Mouse (Mus musculus) G1E (cell line): ENCODE measurements at regions not wholly inside any gene's neighbourhood (a gene's known extent, or its start where the extent isn't known, plus 50 kb on each side); places are given as distances from the start of the nearest gene placed in this dataset.

Experiments
- CTCF ChIP-seq: IDR thresholded peaks from 2 replicates; pipeline ENCODE4 v1.5.1; 2012; ENCODE audit warnings: low read depth, low read length, inconsistent platforms, mixed read lengths
- GATA1 ChIP-seq: IDR thresholded peaks from 2 replicates; pipeline ENCODE4 v1.6.1; 2012; ENCODE audit warnings: borderline replicate concordance, low read length, inconsistent platforms, mixed read lengths
- GATA2 ChIP-seq: IDR thresholded peaks from 2 replicates; pipeline ENCODE4 v1.6.1; 2012; ENCODE audit warnings: low read depth, low read length, inconsistent platforms, borderline replicate concordance
- POLR2AphosphoS5 ChIP-seq: IDR thresholded peaks from 2 replicates; pipeline ENCODE4 v1.6.1; 2012; ENCODE audit warnings: low read depth, low read length, inconsistent platforms; ENCODE audit not compliant: insufficient replicate concordance
- TAL1 ChIP-seq: conservative IDR thresholded peaks from 2 replicates; pipeline ENCODE4 v1.6.1; 2012; ENCODE audit warnings: low read depth, low read length, inconsistent platforms, mixed read lengths

DNA sequence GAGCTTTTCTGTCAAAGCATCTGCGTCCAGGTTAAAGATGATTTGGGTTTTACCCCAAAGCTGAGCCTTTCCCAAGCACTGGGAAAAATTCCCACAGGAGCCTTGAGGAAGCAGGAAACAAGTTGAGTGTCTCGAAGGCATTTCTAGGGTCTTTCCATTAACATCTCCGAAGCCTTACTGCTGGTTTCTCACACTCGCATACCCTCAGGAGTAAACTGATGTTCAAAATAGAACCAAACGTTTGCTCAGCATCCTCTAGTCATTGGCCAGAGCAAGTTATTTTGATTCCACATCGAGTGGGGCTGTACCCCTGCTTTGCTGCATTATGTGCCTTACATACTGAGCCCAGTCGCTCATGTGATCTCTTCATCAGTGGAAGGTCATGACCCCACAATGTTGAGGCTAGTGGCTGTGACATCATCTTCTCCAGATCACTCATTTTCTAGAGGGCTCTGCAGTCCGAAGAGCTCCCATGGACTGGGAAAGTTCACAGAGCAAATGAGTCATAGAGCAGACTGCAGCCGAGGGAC is 198.9 kb upstream of the Cxcl12 start:
- no peak for TF ChIP-seq CTCF
- no peak for TF ChIP-seq GATA2
- TF ChIP-seq POLR2AphosphoS5 = no peak
- no peak for TF ChIP-seq GATA1
- no peak for TF ChIP-seq TAL1
